Mouse (Mus musculus) heart, postnatal 10 days (tissue): Measurements from ENCODE around the gene Otogl. TPM values are rescaled to one million over a fixed set of nuclear protein-coding genes. Genes with fewer than 3 reads are reported as not detected.

Experiments used
- DNase-seq, 2 experiments: peaks; one replicate each; pipeline ENCODE4 v3.0.0; 2021
- intact Hi-C: fragments of 180-260 bp; cut with DNase I; formaldehyde crosslinking; loops from one replicate; pipeline ENCODE4 v1.15.1; 2025
- total RNA-seq, 2 experiments: library from RNA; stranded (reverse); gene quantifications; 2 replicates each; pipeline ENCODE4 v1.2.3; 2021

Otogl gene
- total RNA-seq, 2 experiments from 2014 or later, result 0.05 to 0.07 TPM

DNA sequence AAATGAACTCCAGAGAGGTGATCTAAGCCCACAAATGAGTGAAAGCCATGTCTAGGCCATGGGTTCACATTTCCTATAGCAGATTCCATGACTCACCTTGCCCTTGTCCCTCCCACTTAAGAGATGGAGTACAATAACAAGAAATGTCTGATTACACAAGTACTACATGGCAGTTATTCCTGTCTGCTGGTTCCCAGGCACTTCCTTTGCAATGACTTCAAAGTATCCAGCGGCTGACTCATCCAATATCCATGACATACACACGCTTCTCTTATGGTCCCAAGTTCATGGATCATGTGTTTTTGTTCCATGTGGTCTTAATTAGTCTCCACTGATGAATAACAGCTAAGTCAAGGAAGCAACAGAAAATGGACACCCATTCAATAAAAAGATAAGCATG is 1.1 kb upstream of the Otogl start:
- intact Hi-C loops, result no loop called here
- DNase-seq, result no peak

DNA sequence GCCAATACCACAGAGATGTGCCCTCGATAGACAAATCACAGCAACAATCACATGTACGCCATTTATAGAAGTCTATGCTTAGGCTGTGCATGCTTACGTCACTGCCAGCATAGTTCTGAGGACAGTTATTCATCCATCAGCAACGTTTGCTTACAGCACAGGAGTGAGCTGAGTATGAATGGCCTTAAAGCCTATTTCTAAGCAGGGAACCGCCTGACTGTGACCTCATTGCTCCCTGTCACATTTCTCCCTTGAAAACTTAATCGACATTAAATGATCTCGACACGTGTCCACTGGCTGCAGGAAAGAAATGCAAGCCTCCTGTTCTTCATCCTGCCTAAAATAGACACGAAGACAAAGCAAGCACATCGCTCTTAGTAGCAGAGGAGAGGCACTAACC is 5.5 kb downstream of the Otogl start:
- intact Hi-C loops, result no loop called here
- no peak for DNase-seq

DNA sequence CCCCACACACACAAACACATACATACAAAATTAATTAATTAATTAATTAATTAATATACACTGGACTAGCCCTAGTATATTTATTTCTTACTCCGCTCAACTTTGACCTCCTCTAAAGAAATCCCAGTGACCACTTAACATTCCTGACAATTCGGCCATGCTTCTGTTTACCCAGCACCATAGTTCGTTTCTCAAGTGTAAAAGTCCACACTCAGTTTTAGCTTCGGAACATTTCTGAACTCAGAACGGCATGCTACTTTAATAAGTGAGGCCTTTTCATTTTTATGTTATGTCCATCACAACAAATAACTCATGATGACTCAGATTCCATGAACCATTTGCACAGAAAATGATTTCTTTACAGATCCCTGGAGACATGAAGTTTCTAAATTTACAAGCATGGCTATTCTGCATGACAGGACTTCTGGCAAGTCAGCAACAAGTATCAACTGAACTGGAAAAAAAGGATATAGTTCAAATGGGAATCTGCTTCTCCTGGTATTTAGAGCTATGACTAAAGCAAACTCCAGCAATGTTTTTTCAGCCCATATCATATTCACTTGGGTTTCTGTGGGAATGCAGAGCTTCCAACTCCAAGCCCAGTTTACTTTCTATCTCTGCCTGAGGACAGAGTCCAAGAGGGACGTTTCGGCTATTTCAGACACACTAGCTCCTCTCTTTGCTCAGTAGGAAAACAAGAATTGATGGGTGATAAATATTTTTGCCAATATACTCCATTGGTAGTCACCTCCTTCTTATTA is 6.5 kb downstream of the Otogl start:
- peak; percentile 21 to 44 for DNase-seq
- intact Hi-C loops, result no loop called here

DNA sequence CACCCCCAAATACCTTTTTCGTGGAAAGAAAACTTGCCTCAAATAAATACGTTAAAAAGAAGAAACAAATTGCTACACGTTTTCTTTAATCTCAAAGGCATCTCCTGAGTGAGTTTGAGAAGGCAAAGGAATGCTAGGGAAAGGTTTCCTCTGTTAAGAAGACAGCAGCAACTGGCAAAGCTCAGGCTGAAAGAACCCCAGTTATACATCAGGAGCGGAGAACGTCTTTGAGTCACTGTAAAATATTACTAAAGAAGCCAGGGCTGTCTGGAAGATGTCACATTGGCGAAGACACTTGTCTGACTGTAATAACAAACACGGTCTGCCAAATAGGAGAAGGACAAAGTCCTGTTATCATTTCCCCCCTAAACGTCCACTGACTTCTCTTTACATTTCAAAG is 10.0 kb downstream of the Otogl start:
- DNase-seq, result no peak
- intact Hi-C loops, result no loop called here

DNA sequence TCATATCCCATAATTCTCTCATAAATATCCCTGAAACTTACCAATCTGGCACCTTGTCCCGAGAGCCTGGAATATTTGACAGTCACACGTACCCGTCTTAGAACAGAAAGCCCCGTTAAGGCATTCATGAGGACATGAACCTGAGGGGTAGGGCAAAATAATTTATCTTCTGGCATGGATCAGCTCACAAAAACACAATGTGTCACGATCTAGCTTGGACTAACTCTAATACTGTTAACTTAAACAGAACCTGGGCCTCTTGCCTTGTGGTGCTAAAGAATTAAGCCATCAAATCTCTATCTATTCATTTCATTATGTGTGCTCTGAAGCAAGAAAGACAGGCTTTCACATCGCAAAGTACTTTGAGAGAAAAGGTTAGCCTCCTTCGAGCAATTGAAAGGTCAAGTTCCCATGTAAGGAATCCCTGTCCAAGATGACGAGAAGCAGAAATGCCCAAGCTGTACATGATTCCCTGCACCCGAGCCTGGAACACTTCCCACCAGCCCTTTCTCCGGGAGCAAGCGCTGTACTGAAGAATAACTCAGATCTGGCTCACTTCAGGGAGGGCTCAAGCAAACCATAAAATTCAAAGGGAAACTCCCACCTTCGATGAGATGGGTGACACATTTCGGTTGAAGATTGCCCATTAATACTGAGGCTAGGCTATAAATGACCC is 10.6 kb downstream of the Otogl start:
- no peak for DNase-seq
- intact Hi-C loops, result no loop called here

DNA sequence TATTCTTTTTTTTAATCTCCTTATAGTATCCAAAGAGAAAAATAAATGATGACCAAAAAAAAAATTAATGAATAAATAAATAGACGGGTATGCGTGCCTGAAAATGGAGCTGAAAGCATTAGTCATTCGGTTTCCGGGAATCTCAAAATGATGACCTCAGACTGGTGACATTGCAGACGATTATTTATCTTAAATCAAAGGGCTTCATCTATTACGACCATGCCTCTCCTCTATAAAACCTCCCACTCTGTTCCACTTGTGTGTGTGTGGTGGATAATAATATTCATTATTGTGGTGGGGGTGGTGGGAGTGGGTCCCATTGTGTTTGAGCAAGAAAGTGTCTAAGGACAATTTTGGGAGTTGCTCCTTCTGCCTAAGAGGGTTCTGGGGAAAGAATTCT is 12.0 kb downstream of the Otogl start:
- no peak for DNase-seq
- intact Hi-C loops, result no loop called here

DNA sequence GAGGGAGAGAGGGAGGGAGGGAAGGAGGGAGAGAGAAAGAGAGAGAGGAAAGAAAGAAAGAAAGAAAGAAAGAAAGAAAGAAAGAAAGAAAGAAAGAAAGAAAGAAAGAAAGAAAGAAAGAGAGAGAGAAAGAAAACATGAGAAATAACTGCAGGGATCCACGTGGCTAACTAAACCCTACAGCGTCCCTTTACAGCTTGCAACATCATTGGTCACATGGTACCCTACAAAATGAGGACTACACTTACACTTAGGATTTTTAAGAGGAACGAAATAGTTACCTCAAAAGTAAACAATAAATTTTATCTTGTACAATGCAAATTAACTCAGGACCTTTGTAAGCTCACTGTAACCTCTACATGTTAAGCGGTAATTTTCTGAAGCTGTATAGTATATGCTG is 15.8 kb downstream of the Otogl start:
- no peak for DNase-seq
- intact Hi-C loops, result no loop called here

DNA sequence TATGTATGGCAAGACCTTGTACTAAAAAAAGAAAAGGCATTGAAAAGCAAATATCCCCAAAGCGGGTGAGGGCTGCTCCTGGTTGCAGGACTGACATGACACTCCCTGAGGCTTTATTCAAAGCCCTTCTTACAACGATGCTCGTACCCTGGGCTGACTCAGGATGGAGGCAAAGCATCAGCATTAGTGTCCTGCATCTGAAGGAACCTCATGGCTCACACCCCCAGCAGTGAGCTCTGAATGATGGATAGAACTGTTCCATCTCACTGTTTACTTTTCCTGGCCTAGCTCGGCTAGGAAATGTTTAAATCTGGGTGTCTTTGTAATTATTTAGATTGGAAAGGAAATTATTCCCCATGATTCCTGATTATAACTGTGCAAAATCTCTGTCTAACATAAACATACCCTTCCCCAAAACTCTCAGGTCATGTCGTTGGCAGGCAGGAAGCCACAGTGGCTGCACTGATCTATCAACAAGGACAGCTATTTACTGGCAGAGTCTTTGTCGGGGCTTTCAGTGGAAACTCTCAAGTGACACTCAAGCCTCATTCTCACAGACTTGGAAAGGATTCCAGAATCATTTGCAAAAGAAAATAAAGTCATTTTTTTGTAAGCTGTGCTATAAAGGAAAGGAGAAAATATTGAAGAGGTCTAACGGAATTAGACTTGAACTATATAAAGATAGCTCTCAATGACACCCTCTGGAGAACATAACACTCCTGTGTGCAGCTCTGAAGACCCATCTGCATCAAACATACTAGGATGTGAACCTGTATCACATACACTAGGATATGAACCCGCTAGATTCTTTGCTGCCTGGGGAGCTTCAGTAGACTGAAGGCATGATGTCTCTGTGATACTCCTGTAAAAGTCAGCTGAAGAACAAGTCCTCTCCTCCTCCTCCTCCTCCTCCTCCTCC is 17.0 kb downstream of the Otogl start:
- no peak for DNase-seq
- intact Hi-C loops, result no loop called here

DNA sequence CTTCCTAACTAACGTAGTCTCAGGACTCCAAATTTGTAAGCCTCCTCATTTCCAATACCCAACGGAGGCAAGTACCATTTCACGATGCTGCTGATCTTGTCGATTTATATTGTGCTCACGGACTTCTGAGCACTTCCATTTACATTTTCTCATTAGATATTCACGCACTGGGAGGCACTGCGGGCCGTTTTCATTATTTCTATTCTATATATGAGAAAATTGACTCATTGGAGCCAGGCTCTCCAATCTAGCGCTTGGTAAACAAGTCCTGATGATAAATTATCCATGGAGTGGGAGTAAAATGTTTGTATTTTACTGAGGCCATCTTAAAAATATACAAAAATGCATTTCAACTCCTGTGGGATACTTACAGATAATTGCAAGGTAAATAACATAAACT is 21.5 kb downstream of the Otogl start:
- intact Hi-C loops, result no loop called here
- DNase-seq, result no peak

DNA sequence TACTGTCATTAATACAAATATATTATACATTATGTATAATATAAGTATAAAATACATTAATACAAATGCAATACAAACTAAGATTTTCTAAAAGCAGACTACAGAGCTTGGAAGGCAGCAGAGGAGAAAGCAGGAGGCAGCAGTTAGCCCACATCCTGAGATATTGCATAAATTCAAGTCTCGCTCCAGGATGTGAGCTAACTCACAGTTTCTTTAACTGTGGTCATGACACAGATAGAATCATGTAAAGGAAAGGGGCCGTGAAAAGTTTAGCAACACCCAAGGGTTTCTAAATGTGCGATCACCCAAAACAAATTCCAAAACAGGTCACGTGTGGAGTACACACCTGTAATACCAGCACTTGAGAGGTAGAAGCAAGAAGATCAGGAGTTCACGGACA is 39.4 kb downstream of the Otogl start:
- DNase-seq, result no peak
- intact Hi-C loops, result no loop called here

DNA sequence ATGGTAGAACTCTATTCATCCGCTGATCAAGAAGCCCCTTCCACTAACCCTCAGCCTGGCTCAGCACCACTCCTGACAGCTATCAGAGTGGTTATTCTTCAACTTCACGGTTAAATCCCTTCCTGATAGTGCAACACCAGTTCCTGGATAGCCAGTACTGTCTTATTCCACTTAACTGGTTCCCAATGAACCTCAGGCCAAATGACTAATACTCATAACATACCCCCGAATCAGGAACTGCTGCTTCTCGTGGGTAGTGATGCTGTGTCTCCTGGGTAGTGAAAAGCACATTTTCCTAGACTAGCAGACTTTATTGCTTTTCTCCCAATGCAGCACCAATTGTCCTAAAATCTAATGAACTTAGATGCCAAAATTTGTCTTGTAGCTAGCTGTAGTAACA is 39.8 kb downstream of the Otogl start:
- intact Hi-C loops, result no loop called here
- DNase-seq, result no peak

DNA sequence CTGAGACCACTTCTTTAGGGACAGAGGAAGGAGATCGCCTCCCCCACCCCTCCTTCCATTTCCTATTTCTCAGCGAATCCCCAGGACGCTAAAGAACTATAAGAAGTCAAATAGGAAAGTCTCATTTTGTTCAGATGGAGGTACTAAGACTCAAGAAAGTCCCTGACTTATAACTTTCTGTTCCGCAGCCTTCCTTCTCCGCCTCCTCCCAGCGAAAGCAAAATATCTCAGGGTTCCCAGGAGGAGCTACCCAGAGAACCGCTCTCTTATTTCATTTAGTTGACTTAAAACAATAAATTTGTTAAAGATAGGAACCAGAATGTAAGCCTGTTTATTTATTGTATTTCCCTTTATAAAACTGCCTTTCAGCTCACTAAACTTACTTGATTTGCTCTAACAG is 41.4 kb downstream of the Otogl start:
- DNase-seq, result no peak
- intact Hi-C loops, result no loop called here

DNA sequence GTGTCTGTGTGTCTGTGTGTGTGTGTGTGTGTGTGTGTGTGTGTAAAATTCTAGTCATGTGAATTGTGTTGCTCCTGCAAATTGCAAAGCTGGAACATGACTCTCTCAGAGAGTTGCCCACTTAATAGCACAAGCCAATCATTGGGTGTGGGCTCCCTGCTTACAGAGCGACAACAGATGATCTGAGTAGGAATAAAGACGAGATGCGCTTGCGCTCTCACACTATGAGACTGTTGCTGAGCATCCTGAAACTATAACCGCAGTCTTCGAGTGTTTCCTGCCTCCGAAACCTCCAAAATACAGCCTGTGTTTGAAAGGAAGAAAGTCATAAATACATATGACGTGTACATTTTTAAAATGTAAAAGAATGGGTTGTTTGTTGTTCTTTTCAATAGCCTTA is 43.0 kb downstream of the Otogl start:
- DNase-seq, result no peak
- intact Hi-C loops, result no loop called here

DNA sequence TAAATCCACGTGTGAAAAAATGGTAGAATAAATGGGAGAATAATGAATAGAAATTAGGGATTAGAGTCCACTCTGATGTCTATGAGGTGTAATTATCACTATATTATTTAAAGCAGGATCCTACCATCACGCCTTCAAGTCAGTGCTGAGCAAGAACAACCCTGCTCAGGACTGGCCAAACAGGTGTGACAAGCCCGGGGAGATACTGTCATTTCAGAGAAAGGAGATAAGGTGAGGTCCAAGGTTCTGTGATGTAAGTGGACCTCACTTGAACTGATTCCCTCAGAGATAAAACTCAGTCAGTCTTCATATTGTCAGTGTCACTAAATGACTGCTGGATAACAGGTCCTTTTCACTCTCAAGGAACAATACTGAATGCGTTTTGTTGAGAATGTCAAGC is 44.5 kb downstream of the Otogl start:
- intact Hi-C loops, result no loop called here
- DNase-seq, result no peak

DNA sequence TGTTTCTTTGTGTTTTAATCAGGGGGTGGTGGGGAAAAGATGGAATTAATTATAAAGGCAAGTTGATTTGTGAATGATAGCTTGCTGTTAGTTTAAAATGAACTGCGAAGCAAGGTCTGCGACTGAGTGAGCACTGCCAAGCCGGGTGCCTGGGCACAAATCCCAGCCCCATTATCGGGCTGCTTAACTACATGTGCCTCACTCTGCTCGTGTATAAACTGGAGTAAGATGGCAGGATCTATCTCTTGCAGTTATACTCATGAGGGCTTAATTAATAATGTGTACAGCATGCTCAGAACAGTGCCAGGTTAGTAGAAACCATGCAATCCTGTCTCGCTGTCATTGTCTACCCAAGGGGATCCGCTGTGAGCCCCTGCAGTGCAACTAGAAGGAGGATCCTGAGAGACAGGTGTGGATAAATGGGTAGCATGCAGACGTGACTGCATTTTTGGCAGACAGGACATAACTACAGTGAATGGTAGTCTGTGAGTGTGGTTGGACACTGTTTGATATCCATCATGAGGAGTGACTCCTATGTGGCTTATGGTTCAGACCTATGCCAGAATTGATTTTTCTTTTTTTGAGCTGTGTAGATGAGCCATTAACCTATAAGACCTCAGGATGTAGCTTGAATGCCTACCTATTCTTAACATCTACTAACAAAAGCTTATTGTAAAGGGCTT is 51.6 kb downstream of the Otogl start:
- DNase-seq, result peak; percentile 29 to 64
- intact Hi-C loops, result no loop called here

DNA sequence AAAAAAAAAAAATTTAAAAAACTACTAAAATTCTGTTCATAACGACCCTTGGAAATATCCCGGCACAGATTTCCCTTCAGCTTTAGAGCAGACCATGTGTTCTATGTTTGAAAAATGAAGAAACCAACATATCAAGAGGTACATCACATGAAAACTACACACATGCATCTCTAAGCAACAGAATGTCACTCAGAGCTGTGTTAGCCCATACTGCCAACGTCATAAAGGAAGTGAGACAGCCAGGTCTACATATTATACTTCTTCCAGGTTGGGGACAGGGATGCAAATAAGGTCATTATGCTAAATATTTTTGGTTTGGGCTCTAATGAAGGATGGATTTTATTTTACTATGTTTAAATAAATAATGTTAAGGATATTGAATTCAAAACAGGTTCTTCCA is 52.7 kb downstream of the Otogl start:
- intact Hi-C loops, result loop anchor here (5.0 to 10.0 kb wide), 5 partner anchors 206 to 678 kb away; no protein-coding TSS in a partner anchor

DNA sequence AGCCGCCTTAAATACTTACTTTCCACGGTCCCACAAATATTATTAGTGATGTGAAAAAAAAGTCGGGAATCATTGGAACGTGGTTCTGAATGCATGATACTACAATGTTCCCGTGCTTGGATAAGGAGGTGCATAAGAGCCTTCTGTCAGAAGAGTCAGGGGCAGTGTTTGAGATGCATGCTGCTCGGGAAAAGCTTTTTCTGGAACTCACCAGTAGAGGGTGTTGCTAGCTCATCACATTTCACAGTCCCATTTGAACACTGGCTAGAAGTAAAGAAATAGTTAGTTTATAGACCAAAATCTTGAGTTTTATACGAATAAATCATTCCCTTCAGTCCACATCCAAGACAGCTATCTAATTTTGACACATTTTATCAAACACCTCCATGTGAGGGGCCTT is 53.2 kb downstream of the Otogl start:
- intact Hi-C loops, result loop anchor here (1.0 to 10.0 kb wide), 6 partner anchors 65 to 679 kb away; no protein-coding TSS in a partner anchor
- DNase-seq, result peak; percentile 50 to 58

More for the DNA sequence above, 52.7 kb downstream of the Otogl start:
- DNase-seq, result no peak

DNA sequence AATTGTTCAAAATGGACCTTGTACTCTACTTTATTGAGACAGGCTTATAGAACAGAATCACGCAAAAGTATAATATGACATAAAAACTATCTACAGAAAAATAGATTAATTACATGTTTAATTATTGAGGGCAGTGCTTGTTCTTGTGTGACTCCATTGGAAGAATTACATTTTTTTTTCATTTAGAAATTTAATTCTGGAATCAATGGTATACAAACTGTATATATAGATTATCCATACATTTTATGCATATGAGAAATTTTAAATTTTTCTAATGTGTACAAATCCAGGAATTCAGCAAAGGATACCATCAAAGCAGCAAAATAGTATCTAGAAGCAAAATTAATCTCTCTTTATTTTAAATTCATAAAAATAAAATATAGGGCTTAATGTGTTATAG is 67.0 kb downstream of the Otogl start:
- intact Hi-C loops, result no loop called here
- DNase-seq, result no peak

DNA sequence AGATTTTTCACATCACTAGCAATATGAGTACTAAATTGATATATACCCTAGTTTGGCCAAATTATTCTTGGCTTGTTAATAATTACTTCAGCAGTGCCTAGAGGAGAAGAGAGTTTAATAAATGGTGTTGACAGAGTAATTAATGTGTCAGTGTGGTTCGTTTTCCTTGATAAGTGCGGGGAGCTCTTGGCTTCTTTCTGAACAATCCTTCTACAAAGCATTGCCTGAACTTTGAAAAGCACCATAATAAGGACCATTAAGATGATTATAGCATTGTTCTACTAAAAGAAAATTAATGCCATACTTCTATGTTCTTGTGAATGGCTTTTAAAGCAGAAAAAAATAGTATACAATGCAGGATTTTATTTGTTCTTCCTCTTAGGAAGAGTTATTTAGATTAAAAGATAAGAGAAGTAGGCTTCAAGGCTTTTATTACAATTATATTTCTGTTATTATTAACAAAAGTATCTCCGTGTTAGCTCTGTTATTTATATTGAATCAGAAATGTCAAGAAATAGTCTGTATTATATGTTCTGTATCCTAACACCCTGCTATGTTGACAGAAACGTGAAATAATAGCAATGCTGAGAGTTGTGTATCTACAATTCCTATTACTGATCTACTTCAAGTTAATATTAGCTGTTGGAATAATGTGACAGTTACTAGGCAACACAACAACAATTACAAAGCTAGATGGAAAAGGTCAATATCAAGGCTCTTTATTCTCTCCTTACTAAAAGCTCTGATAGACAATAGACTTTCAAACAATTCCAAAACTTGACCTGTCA is 77.3 kb downstream of the Otogl start:
- intact Hi-C loops, result no loop called here
- no peak for DNase-seq

DNA sequence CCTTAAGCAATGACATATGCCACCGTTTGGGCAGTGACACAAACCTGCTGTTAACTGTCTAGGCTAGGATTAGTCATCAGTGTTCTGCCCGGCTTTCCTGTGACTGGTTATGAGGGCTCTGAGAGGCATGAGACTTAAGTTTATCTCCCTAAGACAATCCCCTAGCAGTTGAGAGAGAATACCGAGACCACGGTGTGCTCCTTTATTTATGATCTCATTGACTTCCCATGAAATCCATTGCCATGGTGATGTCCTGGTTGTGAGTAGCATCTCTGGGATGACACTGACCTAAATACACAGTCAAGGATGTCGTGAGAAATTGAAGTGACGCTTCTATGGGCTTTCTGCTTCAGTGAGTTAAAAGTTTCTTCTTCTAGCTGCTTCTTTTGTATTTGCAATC is 82.8 kb downstream of the Otogl start:
- DNase-seq, result no peak
- intact Hi-C loops, result no loop called here
